Mouse (Mus musculus): ENCODE results near the gene Tcl1b2. TPM values are rescaled to one million over a fixed set of nuclear protein-coding genes. Genes with fewer than 3 reads are reported as not detected.
"Not testable (repeated sequence)": the region's sequence is repeated elsewhere in the genome, so short reads cannot be mapped to it uniquely, and the experiment has no call there.

Gene Tcl1b2
- polyA plus RNA-seq, 1 experiment from 2014 or later, result not detected

DNA sequence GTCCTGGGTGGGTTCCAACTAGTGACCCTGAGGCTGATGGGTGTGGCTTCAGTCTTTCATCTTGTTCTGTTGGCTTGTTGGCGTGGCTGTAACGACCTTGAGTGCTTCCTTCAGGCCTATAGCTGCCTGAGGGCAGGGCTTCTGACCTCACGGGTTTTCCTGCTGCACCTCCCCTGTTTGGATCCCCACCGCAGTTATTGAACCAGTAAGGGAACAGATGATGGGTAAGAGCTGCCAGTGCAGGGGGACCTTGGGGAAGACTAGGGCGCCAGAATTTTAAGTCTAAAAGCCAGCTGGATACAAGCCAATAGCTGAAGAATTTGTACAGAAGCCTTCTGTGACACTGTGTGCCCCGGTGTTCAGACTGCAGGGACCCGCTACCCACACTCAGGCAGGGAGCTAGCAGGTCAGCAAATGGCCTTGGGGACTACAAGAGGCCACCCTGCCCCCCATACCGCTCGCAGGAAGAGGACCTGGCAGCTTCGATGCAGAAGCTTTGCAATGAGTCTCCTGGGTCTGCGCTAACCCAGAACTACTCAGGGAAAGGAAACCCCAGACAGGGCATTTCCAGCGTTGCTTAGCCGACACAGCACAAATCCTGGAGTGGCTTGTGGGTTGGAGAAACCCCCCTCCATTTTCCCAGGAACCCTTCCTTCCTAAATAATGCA lies 33.4 kb upstream of the Tcl1b2 start:
- H3K9me3 ChIP-seq (ENCODE audit: control insufficient read depth, low read length), result no peaks in the 10 kb centered on the region
- H3K4me2 ChIP-seq (ENCODE audit: low read depth, severe bottlenecking), result no peak overlapping the region
- no peaks in the 10 kb centered on the region for H3K27me3 ChIP-seq (ENCODE audit: control insufficient read depth, insufficient read depth, low read length)
- H3K27ac ChIP-seq (replicated peaks; ENCODE audit: low read depth, low read length), result no peak overlapping the region
- ATAC-seq (ENCODE audit: insufficient number of reproducible peaks, low FRiP score, low TSS enrichment, low read depth), result 0 out of 2 replicates have a peak, but pooled peaks have one; percentile 13
- 43% methylated on average over 13 of the region's 13 CpGs for WGBS
- no peak for DNase-seq (ENCODE audit: low spot score)
- H3K9ac ChIP-seq (ENCODE audit: low read length), result no peak overlapping the region
- no peaks in the 10 kb centered on the region for H3K36me3 ChIP-seq (ENCODE audit: control insufficient read depth, insufficient read depth, low read length)
- H3K4me3 ChIP-seq (ENCODE audit: low read depth, low read length), result no peak overlapping the region
- H3K4me1 ChIP-seq (ENCODE audit: control insufficient read depth, insufficient read depth, low read length), result no peaks in the 10 kb centered on the region

DNA sequence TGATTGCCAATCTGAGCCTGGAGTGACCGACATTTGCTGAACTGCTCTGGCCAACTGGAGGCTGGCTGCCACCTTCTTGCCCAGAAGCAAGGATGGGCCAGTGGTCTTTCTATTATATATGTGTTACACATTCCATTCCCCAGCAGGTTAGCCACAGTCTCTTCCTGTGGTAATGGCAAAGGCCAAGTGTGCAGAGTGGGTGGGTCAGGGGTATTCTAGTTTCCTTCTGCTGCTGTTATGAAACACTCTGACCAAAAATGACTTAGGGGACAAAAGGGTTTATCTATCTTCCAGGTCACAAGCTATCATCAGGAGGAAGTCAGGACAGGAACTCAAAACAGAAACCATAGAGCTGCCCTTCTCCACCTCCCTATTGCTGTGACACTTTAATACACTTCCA lies 29.2 kb upstream of the Tcl1b2 start:
- no peak overlapping the region for H3K4me2 ChIP-seq (ENCODE audit: low read depth, severe bottlenecking)
- H3K36me3 ChIP-seq (ENCODE audit: control insufficient read depth, insufficient read depth, low read length), result no peaks in the 10 kb centered on the region
- H3K27me3 ChIP-seq (ENCODE audit: control insufficient read depth, insufficient read depth, low read length), result no peaks in the 10 kb centered on the region
- H3K4me1 ChIP-seq (ENCODE audit: control insufficient read depth, insufficient read depth, low read length), result no peaks in the 10 kb centered on the region
- DNase-seq (ENCODE audit: low spot score) (no peak), ATAC-seq (ENCODE audit: insufficient number of reproducible peaks, low FRiP score, low TSS enrichment, low read depth) (no peak)
- no peak overlapping the region for H3K4me3 ChIP-seq (ENCODE audit: low read depth, low read length)
- 92% methylated on average over 1 of the region's 1 CpGs for WGBS
- H3K27ac ChIP-seq (replicated peaks; ENCODE audit: low read depth, low read length), result no peak overlapping the region
- no peaks in the 10 kb centered on the region for H3K9me3 ChIP-seq (ENCODE audit: control insufficient read depth, low read length)
- no peak overlapping the region for H3K9ac ChIP-seq (ENCODE audit: low read length)

DNA sequence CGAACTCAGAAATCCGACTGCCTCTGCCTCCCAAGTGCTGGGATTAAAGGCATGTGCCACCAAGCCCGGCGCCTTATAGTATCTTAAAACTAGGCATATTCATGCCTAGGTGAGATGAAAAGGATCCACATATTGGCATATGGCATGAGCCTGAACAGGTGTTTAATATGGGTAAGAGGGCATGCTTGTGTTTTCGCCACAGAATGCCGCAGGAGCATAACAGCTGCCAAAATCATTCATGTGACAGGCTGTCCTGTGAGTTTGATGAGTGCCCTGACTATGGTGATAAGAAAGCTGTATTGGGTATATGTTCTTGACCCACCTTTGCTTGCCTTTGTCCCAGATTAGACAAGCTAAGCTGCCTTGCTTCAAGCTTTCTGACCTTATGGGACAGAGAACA lies 20.5 kb upstream of the Tcl1b2 start:
- 86% methylated on average over 6 of the region's 6 CpGs for WGBS
- H3K27me3 ChIP-seq (ENCODE audit: control insufficient read depth, insufficient read depth, low read length), result no peaks in the 10 kb centered on the region
- no peaks in the 10 kb centered on the region for H3K4me1 ChIP-seq (ENCODE audit: control insufficient read depth, insufficient read depth, low read length)
- no peak overlapping the region for H3K27ac ChIP-seq (replicated peaks; ENCODE audit: low read depth, low read length)
- H3K4me2 ChIP-seq (ENCODE audit: low read depth, severe bottlenecking), result no peak overlapping the region
- DNase-seq (ENCODE audit: low spot score), result no peak
- no peak overlapping the region for H3K9ac ChIP-seq (ENCODE audit: low read length)
- no peak for ATAC-seq (ENCODE audit: insufficient number of reproducible peaks, low FRiP score, low TSS enrichment, low read depth)
- no peaks in the 10 kb centered on the region for H3K9me3 ChIP-seq (ENCODE audit: control insufficient read depth, low read length)
- H3K36me3 ChIP-seq (ENCODE audit: control insufficient read depth, insufficient read depth, low read length), result no peaks in the 10 kb centered on the region
- no peak overlapping the region for H3K4me3 ChIP-seq (ENCODE audit: low read depth, low read length)

DNA sequence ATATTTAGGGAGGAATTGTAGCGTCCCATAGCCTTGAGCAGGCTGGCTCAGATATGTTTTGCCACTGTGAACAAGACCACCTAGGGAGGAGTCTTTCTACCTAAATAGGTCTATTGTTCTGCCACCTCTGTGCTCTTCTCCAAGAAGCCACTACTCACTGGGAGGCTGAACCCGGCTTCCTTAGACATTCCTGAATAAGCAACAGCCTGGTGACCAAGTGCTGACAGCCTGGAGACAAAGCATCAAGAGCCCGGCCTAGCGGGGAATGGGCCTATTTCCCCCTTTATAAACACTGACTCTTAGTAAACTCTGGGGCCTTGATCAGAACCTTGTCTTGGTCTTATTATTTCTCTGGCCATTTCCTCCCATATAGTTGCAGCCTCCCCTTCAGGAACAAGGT lies 19.3 kb upstream of the Tcl1b2 start:
- ATAC-seq (ENCODE audit: insufficient number of reproducible peaks, low FRiP score, low TSS enrichment, low read depth) (no peak), DNase-seq (ENCODE audit: low spot score) (no peak)
- Histone ChIP-seq H3K9me3 (ENCODE audit: control insufficient read depth, low read length) (no peaks in the 10 kb centered on the region), H3K9ac (ENCODE audit: low read length) (no peak overlapping the region), H3K4me3 (ENCODE audit: low read depth, low read length) (no peak overlapping the region), H3K4me1 (ENCODE audit: control insufficient read depth, insufficient read depth, low read length) (no peaks in the 10 kb centered on the region), H3K36me3 (ENCODE audit: control insufficient read depth, insufficient read depth, low read length) (no peaks in the 10 kb centered on the region), H3K27me3 (ENCODE audit: control insufficient read depth, insufficient read depth, low read length) (no peaks in the 10 kb centered on the region), H3K4me2 (ENCODE audit: low read depth, severe bottlenecking) (no peak overlapping the region), H3K27ac (replicated peaks; ENCODE audit: low read depth, low read length) (no peak overlapping the region)
- 76% methylated on average over 4 of the region's 4 CpGs for WGBS

DNA sequence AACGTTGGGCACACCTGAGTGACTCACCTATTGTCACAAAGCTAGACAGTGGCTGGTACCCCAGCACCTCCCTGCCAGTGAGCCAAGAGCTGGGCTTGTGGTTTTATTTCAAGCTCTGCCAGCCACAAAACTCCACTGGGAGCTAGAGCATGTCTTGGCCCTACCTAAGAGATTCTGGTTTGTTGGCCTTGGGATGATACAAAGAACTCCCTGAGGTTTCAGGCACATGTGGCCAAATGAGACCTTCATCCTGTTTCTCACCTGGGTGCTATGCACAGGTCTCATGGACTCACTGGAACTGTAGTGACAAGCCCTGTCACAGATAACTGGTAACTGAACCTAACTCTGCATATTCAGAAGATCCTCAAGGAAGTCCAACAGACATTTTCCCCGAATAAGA lies 18.2 kb upstream of the Tcl1b2 start:
- ATAC-seq (ENCODE audit: insufficient number of reproducible peaks, low FRiP score, low TSS enrichment, low read depth) (no peak), DNase-seq (ENCODE audit: low spot score) (no peak)
- Histone ChIP-seq H3K9me3 (ENCODE audit: control insufficient read depth, low read length) (no peaks in the 10 kb centered on the region), H3K27me3 (ENCODE audit: control insufficient read depth, insufficient read depth, low read length) (no peaks in the 10 kb centered on the region), H3K4me2 (ENCODE audit: low read depth, severe bottlenecking) (no peak overlapping the region), H3K36me3 (ENCODE audit: control insufficient read depth, insufficient read depth, low read length) (no peaks in the 10 kb centered on the region), H3K4me3 (ENCODE audit: low read depth, low read length) (no peak overlapping the region), H3K4me1 (ENCODE audit: control insufficient read depth, insufficient read depth, low read length) (no peaks in the 10 kb centered on the region), H3K9ac (ENCODE audit: low read length) (no peak overlapping the region), H3K27ac (replicated peaks; ENCODE audit: low read depth, low read length) (no peak overlapping the region)
- WGBS, result 89% methylated on average over 2 of the region's 2 CpGs

DNA sequence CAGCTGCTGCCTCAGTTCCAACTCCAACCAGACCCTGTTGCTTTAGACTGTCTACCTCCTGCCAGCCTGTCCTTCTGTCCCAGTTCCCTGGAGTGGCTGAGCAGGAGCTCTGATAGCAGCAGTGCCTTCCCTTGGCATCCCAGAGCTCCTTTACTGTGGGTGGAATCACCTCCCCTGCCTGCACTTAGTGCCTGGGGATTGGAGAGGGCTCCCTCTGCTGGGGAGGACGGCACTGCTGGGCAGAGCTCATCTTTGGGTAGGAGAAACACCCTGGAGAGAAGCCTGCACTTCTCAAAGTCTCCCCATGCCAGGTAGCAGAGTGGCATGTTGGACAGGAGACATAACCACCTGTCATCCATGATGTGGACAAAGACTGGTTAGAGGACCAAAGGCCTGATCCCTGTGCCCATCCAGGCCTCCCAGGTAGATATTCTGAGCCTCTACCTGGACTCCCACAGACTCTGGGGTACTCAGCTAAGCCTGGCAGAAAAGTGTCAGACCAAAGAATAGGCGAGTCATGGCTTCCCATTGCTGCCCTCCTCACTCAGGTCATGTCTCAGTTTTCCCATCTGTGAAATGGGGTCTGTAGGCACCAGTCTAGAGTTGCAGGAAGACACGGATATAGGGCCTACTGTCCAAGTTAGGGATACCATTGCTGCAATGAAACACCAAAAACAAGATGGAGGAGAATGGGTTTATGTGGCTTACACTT lies 16.2 kb upstream of the Tcl1b2 start:
- H3K9ac ChIP-seq (ENCODE audit: low read length); DNase-seq (ENCODE audit: low spot score); H3K4me1 ChIP-seq (ENCODE audit: control insufficient read depth, insufficient read depth, low read length); H3K27ac ChIP-seq (replicated peaks; ENCODE audit: low read depth, low read length); H3K27me3 ChIP-seq (ENCODE audit: control insufficient read depth, insufficient read depth, low read length); H3K4me3 ChIP-seq (ENCODE audit: low read depth, low read length); ATAC-seq (ENCODE audit: insufficient number of reproducible peaks, low FRiP score, low TSS enrichment, low read depth); H3K4me2 ChIP-seq (ENCODE audit: low read depth, severe bottlenecking); H3K36me3 ChIP-seq (ENCODE audit: control insufficient read depth, insufficient read depth, low read length); H3K9me3 ChIP-seq (ENCODE audit: control insufficient read depth, low read length): not testable (repeated sequence)
- 58% methylated on average over 3 of the region's 3 CpGs for WGBS

DNA sequence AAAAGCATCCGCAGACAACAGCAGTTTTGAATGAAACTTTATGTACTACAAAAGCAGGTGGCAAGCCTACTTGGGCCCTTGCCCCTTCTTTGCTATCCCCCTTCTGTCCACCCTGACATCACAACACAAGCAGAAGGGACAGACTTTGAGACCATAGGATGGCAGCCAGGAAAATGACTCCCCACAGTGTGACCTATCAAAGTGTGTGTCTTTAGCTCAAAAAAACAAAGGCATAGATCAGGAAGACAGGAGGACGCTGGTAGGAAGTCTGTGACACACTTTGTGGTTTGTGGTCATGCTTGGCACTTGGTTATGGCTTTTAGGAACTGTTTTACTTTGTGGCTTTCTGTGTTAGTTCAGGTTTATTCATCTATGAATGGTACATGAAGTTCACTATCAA lies 11.6 kb upstream of the Tcl1b2 start:
- 63% methylated on average over 2 of the region's 2 CpGs for WGBS
- not testable (repeated sequence) for DNase-seq (ENCODE audit: low spot score); H3K4me3 ChIP-seq (ENCODE audit: low read depth, low read length); H3K27me3 ChIP-seq (ENCODE audit: control insufficient read depth, insufficient read depth, low read length); H3K9me3 ChIP-seq (ENCODE audit: control insufficient read depth, low read length); H3K9ac ChIP-seq (ENCODE audit: low read length); H3K4me1 ChIP-seq (ENCODE audit: control insufficient read depth, insufficient read depth, low read length); H3K4me2 ChIP-seq (ENCODE audit: low read depth, severe bottlenecking); H3K36me3 ChIP-seq (ENCODE audit: control insufficient read depth, insufficient read depth, low read length); ATAC-seq (ENCODE audit: insufficient number of reproducible peaks, low FRiP score, low TSS enrichment, low read depth); H3K27ac ChIP-seq (replicated peaks; ENCODE audit: low read depth, low read length)

DNA sequence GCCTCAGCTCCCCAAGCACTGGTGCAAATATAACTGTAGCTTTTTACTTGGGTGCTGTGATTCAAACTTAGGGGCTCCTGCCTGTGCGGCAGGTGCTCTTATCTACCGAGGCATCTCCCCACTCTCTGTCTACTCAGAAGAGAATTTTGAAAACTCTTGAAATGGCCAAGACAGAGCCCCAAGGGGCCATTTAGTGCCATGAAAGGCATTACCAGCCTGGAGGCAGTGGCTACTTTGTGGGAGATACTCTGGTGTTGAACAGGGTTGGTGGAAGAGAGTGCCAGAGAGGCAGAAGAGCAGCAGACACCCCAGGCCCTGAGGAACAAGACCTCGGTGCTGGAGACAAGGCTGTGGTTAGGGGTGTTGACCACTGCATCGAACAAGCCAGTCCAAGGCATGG lies 11.0 kb upstream of the Tcl1b2 start:
- not testable (repeated sequence) for H3K4me1 ChIP-seq (ENCODE audit: control insufficient read depth, insufficient read depth, low read length); DNase-seq (ENCODE audit: low spot score); H3K4me3 ChIP-seq (ENCODE audit: low read depth, low read length); H3K27me3 ChIP-seq (ENCODE audit: control insufficient read depth, insufficient read depth, low read length); H3K9ac ChIP-seq (ENCODE audit: low read length); H3K9me3 ChIP-seq (ENCODE audit: control insufficient read depth, low read length); H3K36me3 ChIP-seq (ENCODE audit: control insufficient read depth, insufficient read depth, low read length); H3K27ac ChIP-seq (replicated peaks; ENCODE audit: low read depth, low read length); ATAC-seq (ENCODE audit: insufficient number of reproducible peaks, low FRiP score, low TSS enrichment, low read depth); H3K4me2 ChIP-seq (ENCODE audit: low read depth, severe bottlenecking)
- 80% methylated on average over 4 of the region's 4 CpGs for WGBS
